Mouse (Mus musculus) forebrain, embryonic 10.5 days (tissue): ENCODE results near the gene BC025920. TPM values are rescaled to one million over a fixed set of nuclear protein-coding genes. Genes with fewer than 3 reads are reported as not detected.
"Not testable (repeated sequence)": the region's sequence is repeated elsewhere in the genome, so short reads cannot be mapped to it uniquely, and the experiment has no call there.

Source experiments
- DNase-seq: peaks from one replicate; pipeline ENCODE4 v3.0.0-alpha.2; 2017; ENCODE audit warnings: low spot score; ENCODE audit errors: extremely low spot score
- H3K27ac ChIP-seq: fragments of 300-500 bp; sonication (generic); 2 replicates; pipeline ENCODE4 v1.5.1; 2016; ENCODE audit warnings: mild to moderate bottlenecking
- H3K27me3 ChIP-seq: fragments of 300-500 bp; sonication (generic); 2 replicates; pipeline ENCODE4 v1.6.1; 2016; ENCODE audit warnings: mild to moderate bottlenecking; ENCODE audit not compliant: poor library complexity, severe bottlenecking
- H3K36me3 ChIP-seq: fragments of 300-500 bp; sonication (generic); replicated peaks from 2 replicates; pipeline ENCODE4 v1.6.1; 2016; ENCODE audit warnings: mild to moderate bottlenecking, moderate library complexity
- H3K4me1 ChIP-seq: fragments of 300-500 bp; sonication (generic); 2 replicates; pipeline ENCODE4 v1.6.1; 2016
- H3K4me3 ChIP-seq: fragments of 300-500 bp; sonication (generic); 2 replicates; pipeline ENCODE4 v1.5.1; 2016; ENCODE audit warnings: mild to moderate bottlenecking, moderate library complexity
- H3K9me3 ChIP-seq: fragments of 300-500 bp; sonication (generic); 2 replicates; pipeline ENCODE4 v1.6.1; 2016; ENCODE audit warnings: mild to moderate bottlenecking, moderate library complexity
- WGBS: fragments of 180-500 bp; shearing (Covaris S2); methylation state at CpG from one replicate; pipeline ENCODE4 v1.1.7; 2016; 5-methylcytosine and 5-hydroxymethylcytosine counted together
- polyA plus RNA-seq: library from polyadenylated mRNA; unstranded; fragments of >200 nt; fragmentation: Nextera tagmentation; extraction: Ambion mirVana; gene quantifications from 2 replicates; pipeline ENCODE4 v1.2.1, GENCODE M21; 2016

BC025920 gene
- polyA plus RNA-seq, 1 experiment from 2014 or later: 2.1 TPM

- Histone ChIP-seq H3K36me3 (peaks cover 65% of the 10 kb centered on the region), H3K27ac (no peak overlapping the region), H3K4me3 (no peak overlapping the region), H3K9me3 (no peaks in the 10 kb centered on the region), H3K4me1 (peaks cover 26% of the 10 kb centered on the region), H3K27me3 (no peaks in the 10 kb centered on the region)
- WGBS: 57% methylated on average over 8 of the region's 8 CpGs
- no peak for DNase-seq
Measured at GRCm38 (mm10) chr10:81623441-81623840, 17.4 kb downstream of the BC025920 start.

GRCm38 (mm10) chr10:81626101-81626993 is 20.3 kb downstream of the BC025920 start:
- Histone ChIP-seq H3K27ac (peak overlapping the region; percentile 91), H3K4me1 (peaks cover 28% of the 10 kb centered on the region), H3K27me3 (0 out of 2 replicates have a peak, but pooled peaks cover 5% of the 10 kb centered on the region), H3K4me3 (peak overlapping the region; percentile 67), H3K36me3 (peaks cover 49% of the 10 kb centered on the region), H3K9me3 (no peaks in the 10 kb centered on the region)
- DNase-seq: no peak
- WGBS: 91% methylated on average over 22 of the region's 22 CpGs

- Histone ChIP-seq H3K9me3 (no peaks in the 10 kb centered on the region), H3K36me3 (peaks cover 40% of the 10 kb centered on the region), H3K27me3 (0 out of 2 replicates have a peak, but pooled peaks cover 6% of the 10 kb centered on the region), H3K4me1 (peaks cover 28% of the 10 kb centered on the region), H3K27ac (peak within 1 kb of the TSS; percentile 91), H3K4me3 (peak within 1 kb of the TSS; percentile 67)
- WGBS: 6% methylated on average over 40 of the region's 40 CpGs
- peak; percentile 92 for DNase-seq
Measured at GRCm38 (mm10) chr10:81626994-81627835, 21.1 kb downstream of the BC025920 start, which contains the start of gene Sirt6. Gene Sirt6 (minus strand): TSS chr10:81627797.

- no peak for DNase-seq
- 69% methylated on average over 7 of the region's 7 CpGs for WGBS
- H3K36me3 ChIP-seq: peaks cover 34% of the 10 kb centered on the region
- H3K27ac ChIP-seq: peak overlapping the region; percentile 91
- no peaks in the 10 kb centered on the region for H3K9me3 ChIP-seq
- peak overlapping the region; percentile 67 for H3K4me3 ChIP-seq
- peaks cover 31% of the 10 kb centered on the region for H3K4me1 ChIP-seq
- 0 out of 2 replicates have a peak, but pooled peaks cover 12% of the 10 kb centered on the region for H3K27me3 ChIP-seq
Measured at GRCm38 (mm10) chr10:81627836-81628220, 21.8 kb downstream of the BC025920 start.

- peaks cover 29% of the 10 kb centered on the region for H3K36me3 ChIP-seq
- H3K9me3 ChIP-seq: no peaks in the 10 kb centered on the region
- DNase-seq: no peak
- H3K4me1 ChIP-seq: peaks cover 36% of the 10 kb centered on the region
- H3K27ac ChIP-seq: peak within 1 kb of the TSS; percentile 91
- 84% methylated on average over 16 of the region's 16 CpGs for WGBS
- H3K27me3 ChIP-seq: 0 out of 2 replicates have a peak, but pooled peaks cover 13% of the 10 kb centered on the region
- H3K4me3 ChIP-seq: peak within 1 kb of the TSS; percentile 67
Measured at GRCm38 (mm10) chr10:81628390-81628789, 22.3 kb downstream of the BC025920 start, which contains the start of gene Ankrd24. Gene Ankrd24 (plus strand): TSS chr10:81628540.

GRCm38 (mm10) chr10:81633253-81634099 is 27.4 kb downstream of the BC025920 start:
- Histone ChIP-seq H3K9me3 (no peaks in the 10 kb centered on the region), H3K27ac (peak overlapping the region; percentile 83), H3K36me3 (no peaks in the 10 kb centered on the region), H3K4me3 (peak overlapping the region; percentile 62), H3K4me1 (peaks cover 27% of the 10 kb centered on the region), H3K27me3 (peaks cover 26% of the 10 kb centered on the region)
- peak; percentile 85 for DNase-seq
- WGBS: 4% methylated on average over 37 of the region's 37 CpGs

- no peak for DNase-seq
- 18% methylated on average over 8 of the region's 8 CpGs for WGBS
- H3K36me3 ChIP-seq: no peaks in the 10 kb centered on the region
- no peak overlapping the region for H3K27ac ChIP-seq
- H3K4me3 ChIP-seq: no peak overlapping the region
- H3K9me3 ChIP-seq: no peaks in the 10 kb centered on the region
- H3K4me1 ChIP-seq: peaks cover 29% of the 10 kb centered on the region
- peaks cover 21% of the 10 kb centered on the region for H3K27me3 ChIP-seq
Measured at GRCm38 (mm10) chr10:81636338-81636737, 30.3 kb downstream of the BC025920 start.

- Histone ChIP-seq H3K36me3 (no peaks in the 10 kb centered on the region), H3K4me1 (peaks cover 41% of the 10 kb centered on the region), H3K27me3 (peaks cover 13% of the 10 kb centered on the region), H3K4me3 (no peak overlapping the region), H3K9me3 (no peaks in the 10 kb centered on the region), H3K27ac (no peak overlapping the region)
- no peak for DNase-seq
- 75% methylated on average over 6 of the region's 6 CpGs for WGBS
Measured at GRCm38 (mm10) chr10:81638101-81638500, 32.0 kb downstream of the BC025920 start.

GRCm38 (mm10) chr10:81640825-81641224 is 34.8 kb downstream of the BC025920 start:
- not testable (repeated sequence) for H3K4me3 ChIP-seq, DNase-seq, H3K36me3 ChIP-seq, H3K27ac ChIP-seq, H3K27me3 ChIP-seq, H3K9me3 ChIP-seq
- 58% methylated on average over 4 of the region's 4 CpGs for WGBS
- peaks cover 42% of the 10 kb centered on the region for H3K4me1 ChIP-seq

GRCm38 (mm10) chr10:81641566-81641965 is 35.5 kb downstream of the BC025920 start:
- Histone ChIP-seq H3K9me3 (no peaks in the 10 kb centered on the region), H3K27me3 (0 out of 2 replicates have a peak, but pooled peaks cover 10% of the 10 kb centered on the region), H3K36me3 (no peaks in the 10 kb centered on the region), H3K4me3 (no peak overlapping the region), H3K27ac (no peak overlapping the region), H3K4me1 (peaks cover 38% of the 10 kb centered on the region)
- DNase-seq: no peak
- 93% methylated on average over 2 of the region's 2 CpGs for WGBS

- Histone ChIP-seq H3K27me3 (0 out of 2 replicates have a peak, but pooled peaks cover 8% of the 10 kb centered on the region), H3K36me3 (no peaks in the 10 kb centered on the region), H3K4me3 (peak overlapping the region; percentile 64), H3K4me1 (peaks cover 38% of the 10 kb centered on the region), H3K9me3 (no peaks in the 10 kb centered on the region), H3K27ac (no peak overlapping the region; the same call in 1 of the 2 replicates)
- no peak for DNase-seq
- 85% methylated on average over 8 of the region's 8 CpGs for WGBS
Measured at GRCm38 (mm10) chr10:81641978-81642647, 36.0 kb downstream of the BC025920 start.
